Mouse (Mus musculus) kidney, adult 2 months (tissue): ENCODE measurements around the gene Gatb.

Source experiments
- CTCF ChIP-seq: fragments of 200-500 bp; conservative IDR thresholded peaks from 2 replicates; pipeline ENCODE4 v1.5.1; 2011; ENCODE audit warnings: low read depth, mild to moderate bottlenecking, control low read depth, low read length, moderate library complexity, mixed read lengths; ENCODE audit not compliant: insufficient read depth, insufficient read length
- POLR2A ChIP-seq: fragments of 200-500 bp; IDR thresholded peaks from one replicate; pipeline ENCODE4 v1.6.1; 2011; ENCODE audit warnings: low read depth, low read length, control low read depth

DNA sequence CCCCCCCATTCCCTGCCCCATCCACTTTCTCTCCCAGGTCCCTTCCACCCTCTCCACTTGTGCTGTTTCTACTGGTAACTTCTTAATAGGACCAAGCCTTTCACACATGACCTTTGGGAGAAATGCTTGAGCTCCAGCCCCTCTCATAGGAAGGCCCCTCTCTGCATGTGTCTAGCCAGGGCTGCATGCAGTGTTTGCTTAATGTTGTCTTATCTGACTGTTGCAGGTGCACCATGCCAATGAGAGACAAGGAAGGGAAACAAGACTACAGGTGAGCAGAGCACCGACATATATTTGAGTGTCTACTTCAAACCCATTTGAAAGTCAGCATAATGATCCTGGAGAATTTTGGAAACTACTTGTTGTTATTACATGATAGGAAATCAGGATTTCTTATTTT is 42.5 kb downstream of the Gatb start:
- no peak for TF ChIP-seq CTCF
- no peak for TF ChIP-seq POLR2A
